Mouse (Mus musculus): ENCODE measurements around the gene Caskin1.

GRCm38 (mm10) chr17:24449507-24449906 is 38.9 kb upstream of the Caskin1 start:
- TF ChIP-seq CTCF (IDR thresholded peaks at IDR 0.05; ENCODE audit: low read depth) = no peak
- TF ChIP-seq EP300 (IDR thresholded peaks at IDR 0.05; ENCODE audit: low read depth) = no peak

Data from heart, postnatal 0 days (tissue).